Mouse (Mus musculus): ENCODE data around the gene Exoc3.

Exoc3 gene

GRCm38 (mm10) chr13:74138906-74139647 is 69.5 kb downstream of the Exoc3 start:
- no peak for DNase-seq (ENCODE audit: low spot score)

- no peak for DNase-seq (ENCODE audit: low spot score)
These were observed 78.6 kb downstream of the Exoc3 start for GRCm38 (mm10) chr13:74129909-74130308.

- no peak for DNase-seq (ENCODE audit: low spot score)
These were observed 81.0 kb downstream of the Exoc3 start for GRCm38 (mm10) chr13:74127571-74127970.

DNA sequence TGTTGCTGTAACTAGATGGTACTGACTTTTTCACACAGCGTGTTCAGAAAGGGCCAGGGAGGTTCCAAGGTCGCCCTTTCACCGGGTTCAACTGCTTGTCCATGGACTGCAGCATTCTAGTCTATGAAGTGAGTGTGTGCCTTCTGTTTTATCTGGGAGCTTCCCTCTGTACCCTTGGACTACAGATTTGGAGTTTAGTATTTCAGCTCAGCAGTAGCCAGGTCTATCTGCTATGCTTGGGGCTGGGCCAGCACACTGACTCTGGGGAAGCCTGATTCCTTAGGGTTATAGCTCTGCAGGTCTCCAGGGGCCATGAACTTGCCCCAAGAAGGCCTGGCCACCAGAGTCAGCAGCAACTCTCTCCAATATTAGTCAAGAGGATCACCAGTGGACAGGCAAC is 85.9 kb downstream of the Exoc3 start:
- DNase-seq (ENCODE audit: low spot score), result no peak

- no peak for DNase-seq (ENCODE audit: low spot score)
These were observed 86.7 kb downstream of the Exoc3 start for GRCm38 (mm10) chr13:74121795-74122330.

DNA sequence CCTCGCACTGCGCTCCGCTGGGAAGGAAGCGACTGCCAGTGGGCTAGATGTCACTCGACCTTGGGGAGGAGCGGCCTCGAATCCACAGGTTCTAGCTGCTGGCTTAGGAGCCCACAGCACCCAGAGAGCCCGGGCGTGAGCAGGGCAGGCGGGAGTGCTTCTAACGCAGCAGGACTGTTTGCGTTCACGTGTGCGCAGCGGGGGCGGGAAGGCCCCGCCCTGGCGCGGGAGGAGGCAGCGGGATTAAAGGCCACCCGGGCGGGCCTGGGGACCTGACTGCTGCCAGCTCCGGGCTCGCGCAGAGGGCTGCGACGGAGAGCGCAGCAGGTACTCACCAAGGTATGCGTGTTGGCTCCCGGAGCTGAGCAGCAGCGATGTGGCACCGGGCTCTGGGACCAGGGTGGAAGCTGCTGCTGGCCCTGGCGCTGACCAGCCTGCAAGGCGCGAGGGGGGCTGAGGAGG is 87.4 kb downstream of the Exoc3 start, which contains the start of gene Slc9a3:
Slc9a3 (plus strand) TSS at position 317 of the 462 bp plus-strand sequence.
- DNase-seq (ENCODE audit: low spot score), result no peak
